Mouse (Mus musculus): ENCODE results near the gene Grcc10. TPM values are rescaled to one million over a fixed set of nuclear protein-coding genes. Genes with fewer than 3 reads are reported as not detected.

Grcc10 gene
- polyA plus RNA-seq, 1 experiment from 2014 or later = 523 TPM

- ATAC-seq (ENCODE audit: low FRiP score, low read depth) = peak; percentile 71
- under 1% methylated on average over 80 of the region's 100 CpGs for WGBS
- Histone ChIP-seq H3K9ac (replicated peaks) (peak within 1 kb of the TSS; percentile 97), H3K36me3 (no peaks in the 10 kb centered on the region), H3K9me3 (no peaks in the 10 kb centered on the region), H3K4me3 (peak within 1 kb of the TSS; percentile 91), H3K4me2 (replicated peaks) (peak within 1 kb of the TSS; percentile 64), H3K4me1 (peaks cover 49% of the 10 kb centered on the region), H3K27me3 (no peaks in the 10 kb centered on the region), H3K27ac (replicated peaks) (peak within 1 kb of the TSS; percentile 98)
Measured at GRCm38 (mm10) chr6:124755831-124756595, 14.8 kb upstream of the Grcc10 start, which contains the start of the genes Gm45234 and Atn1. Gene Gm45234, minus strand, starts transcription at chr6:124756021. Gene Atn1, minus strand, starts transcription at chr6:124756524.

GRCm38 (mm10) chr6:124755306-124755705, 14.1 kb upstream of the Grcc10 start:
- no peaks in the 10 kb centered on the region for H3K27me3 ChIP-seq
- no peak for ATAC-seq (ENCODE audit: low FRiP score, low read depth)
- H3K36me3 ChIP-seq = no peaks in the 10 kb centered on the region
- peak overlapping the region; percentile 98 for H3K27ac ChIP-seq (replicated peaks)
- peak overlapping the region; percentile 91 for H3K4me3 ChIP-seq
- no peaks in the 10 kb centered on the region for H3K9me3 ChIP-seq
- H3K4me2 ChIP-seq (replicated peaks) = peak overlapping the region; percentile 64
- H3K4me1 ChIP-seq = peaks cover 49% of the 10 kb centered on the region
- H3K9ac ChIP-seq (replicated peaks) = peak overlapping the region; percentile 97
- WGBS = 5% methylated on average over 3 of the region's 3 CpGs

GRCm38 (mm10) chr6:124753861-124754260, 12.7 kb upstream of the Grcc10 start:
- no peak for ATAC-seq (ENCODE audit: low FRiP score, low read depth)
- no peak overlapping the region for H3K4me2 ChIP-seq (replicated peaks)
- no peak overlapping the region for H3K27ac ChIP-seq (replicated peaks)
- H3K9me3 ChIP-seq = no peaks in the 10 kb centered on the region
- no peak overlapping the region for H3K9ac ChIP-seq (replicated peaks)
- peaks cover 11% of the 10 kb centered on the region for H3K36me3 ChIP-seq
- H3K4me3 ChIP-seq = no peak overlapping the region
- peaks cover 46% of the 10 kb centered on the region for H3K4me1 ChIP-seq
- 97% methylated on average over 2 of the region's 2 CpGs for WGBS
- H3K27me3 ChIP-seq = no peaks in the 10 kb centered on the region

- Histone ChIP-seq H3K4me3 (no peak overlapping the region), H3K36me3 (peaks cover 33% of the 10 kb centered on the region), H3K9me3 (no peaks in the 10 kb centered on the region), H3K4me2 (replicated peaks) (no peak overlapping the region), H3K4me1 (peaks cover 36% of the 10 kb centered on the region), H3K27ac (replicated peaks) (no peak overlapping the region), H3K27me3 (no peaks in the 10 kb centered on the region), H3K9ac (replicated peaks) (no peak overlapping the region)
- WGBS = 86% methylated on average over 8 of the region's 8 CpGs
- ATAC-seq (ENCODE audit: low FRiP score, low read depth) = no peak
Measured at GRCm38 (mm10) chr6:124750405-124750804, 9.2 kb upstream of the Grcc10 start.

GRCm38 (mm10) chr6:124746654-124747632, 5.8 kb upstream of the Grcc10 start:
- H3K4me2 ChIP-seq (replicated peaks) = peak overlapping the region; percentile 73
- ATAC-seq (ENCODE audit: low FRiP score, low read depth) = no peak
- peak overlapping the region; percentile 82; the same call in 1 of the 2 replicates for H3K27ac ChIP-seq (replicated peaks)
- WGBS = 89% methylated on average over 7 of the region's 7 CpGs
- peaks cover 23% of the 10 kb centered on the region for H3K4me1 ChIP-seq
- no peaks in the 10 kb centered on the region for H3K27me3 ChIP-seq
- peak overlapping the region; percentile 75 for H3K9ac ChIP-seq (replicated peaks)
- H3K36me3 ChIP-seq = peaks cover 59% of the 10 kb centered on the region
- H3K9me3 ChIP-seq = no peaks in the 10 kb centered on the region
- H3K4me3 ChIP-seq = no peak overlapping the region; the same call in 1 of the 2 replicates

GRCm38 (mm10) chr6:124746296-124746605, 5.1 kb upstream of the Grcc10 start:
- Histone ChIP-seq H3K9me3 (no peaks in the 10 kb centered on the region), H3K4me1 (peaks cover 28% of the 10 kb centered on the region), H3K27me3 (no peaks in the 10 kb centered on the region), H3K4me3 (peak overlapping the region; percentile 45), H3K9ac (replicated peaks) (peak overlapping the region; percentile 75), H3K4me2 (replicated peaks) (peak overlapping the region; percentile 73), H3K36me3 (peaks cover 59% of the 10 kb centered on the region), H3K27ac (replicated peaks) (peak overlapping the region; percentile 82)
- ATAC-seq (ENCODE audit: low FRiP score, low read depth) = peak; percentile 10; the same call in 1 of the 2 replicates
- WGBS = 14% methylated on average over 8 of the region's 8 CpGs

GRCm38 (mm10) chr6:124745490-124746295, 4.5 kb upstream of the Grcc10 start:
- H3K36me3 ChIP-seq = peaks cover 59% of the 10 kb centered on the region
- peak; percentile 80 for ATAC-seq (ENCODE audit: low FRiP score, low read depth)

DNA sequence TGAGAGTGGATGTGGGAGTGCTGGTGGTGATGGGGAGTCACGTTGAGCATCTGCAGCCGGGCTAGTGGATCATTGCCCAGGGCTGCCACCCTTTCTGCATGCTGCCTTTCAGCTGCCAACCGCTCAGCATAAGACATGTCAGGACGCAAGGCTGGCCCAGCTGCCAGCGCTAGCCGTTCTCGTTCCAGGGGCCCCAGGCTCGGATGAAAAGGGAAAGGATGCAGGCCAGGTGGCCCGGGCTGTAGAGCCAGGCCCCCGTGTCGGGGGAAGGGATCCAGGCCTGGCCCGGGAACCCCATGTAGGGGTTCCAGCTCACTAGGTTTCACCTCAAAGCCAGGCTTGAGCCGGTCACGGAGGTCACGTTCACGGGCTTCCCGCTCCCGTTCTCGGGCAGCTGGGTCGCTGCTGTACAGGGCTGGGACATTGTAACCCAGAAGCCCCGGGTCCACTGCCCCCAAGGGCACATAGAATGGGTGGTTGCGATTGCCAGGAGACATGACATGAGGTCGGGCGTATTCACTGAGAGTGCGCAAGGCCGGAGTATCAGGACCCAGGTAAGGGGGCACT, 3.7 kb upstream of the Grcc10 start:
- no peaks in the 10 kb centered on the region for H3K9me3 ChIP-seq
- H3K9ac ChIP-seq (replicated peaks) = peak overlapping the region; percentile 53
- peak overlapping the region; percentile 45 for H3K4me3 ChIP-seq
- peak overlapping the region; percentile 73 for H3K4me2 ChIP-seq (replicated peaks)
- peaks cover 58% of the 10 kb centered on the region for H3K36me3 ChIP-seq
- ATAC-seq (ENCODE audit: low FRiP score, low read depth) = no peak
- H3K4me1 ChIP-seq = peaks cover 33% of the 10 kb centered on the region
- 70% methylated on average over 26 of the region's 26 CpGs for WGBS
- no peaks in the 10 kb centered on the region for H3K27me3 ChIP-seq
- peak overlapping the region; percentile 82 for H3K27ac ChIP-seq (replicated peaks)

More at GRCm38 (mm10) chr6:124745490-124746295, 4.5 kb upstream of the Grcc10 start:
- Histone ChIP-seq H3K9me3 (no peaks in the 10 kb centered on the region), H3K9ac (replicated peaks) (peak overlapping the region; percentile 75), H3K27me3 (no peaks in the 10 kb centered on the region), H3K4me3 (peak overlapping the region; percentile 45), H3K4me2 (replicated peaks) (peak overlapping the region; percentile 73), H3K4me1 (peaks cover 28% of the 10 kb centered on the region), H3K27ac (replicated peaks) (peak overlapping the region; percentile 82)
- under 1% methylated on average over 85 of the region's 85 CpGs for WGBS

DNA sequence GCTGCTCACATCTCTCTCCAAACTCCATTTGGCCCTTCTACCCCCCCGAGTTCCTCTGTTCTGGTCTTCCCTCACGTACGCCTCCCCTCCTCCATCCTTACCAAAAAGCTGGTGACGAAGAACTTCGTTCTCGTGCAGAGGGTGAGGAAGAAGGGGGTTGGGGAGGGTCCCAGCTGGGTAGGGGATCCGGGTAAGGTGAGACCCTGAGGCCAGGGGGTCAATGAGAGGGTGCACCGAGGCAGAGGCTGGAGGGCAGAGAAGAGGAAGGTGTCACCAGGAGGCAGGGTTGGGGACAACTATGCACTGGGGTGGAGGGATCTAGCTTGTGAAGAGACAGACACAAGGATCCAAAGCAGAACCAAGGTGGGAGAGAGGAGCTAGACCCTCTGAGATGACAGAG, 2.5 kb upstream of the Grcc10 start:
- 90% methylated on average over 8 of the region's 8 CpGs for WGBS

DNA sequence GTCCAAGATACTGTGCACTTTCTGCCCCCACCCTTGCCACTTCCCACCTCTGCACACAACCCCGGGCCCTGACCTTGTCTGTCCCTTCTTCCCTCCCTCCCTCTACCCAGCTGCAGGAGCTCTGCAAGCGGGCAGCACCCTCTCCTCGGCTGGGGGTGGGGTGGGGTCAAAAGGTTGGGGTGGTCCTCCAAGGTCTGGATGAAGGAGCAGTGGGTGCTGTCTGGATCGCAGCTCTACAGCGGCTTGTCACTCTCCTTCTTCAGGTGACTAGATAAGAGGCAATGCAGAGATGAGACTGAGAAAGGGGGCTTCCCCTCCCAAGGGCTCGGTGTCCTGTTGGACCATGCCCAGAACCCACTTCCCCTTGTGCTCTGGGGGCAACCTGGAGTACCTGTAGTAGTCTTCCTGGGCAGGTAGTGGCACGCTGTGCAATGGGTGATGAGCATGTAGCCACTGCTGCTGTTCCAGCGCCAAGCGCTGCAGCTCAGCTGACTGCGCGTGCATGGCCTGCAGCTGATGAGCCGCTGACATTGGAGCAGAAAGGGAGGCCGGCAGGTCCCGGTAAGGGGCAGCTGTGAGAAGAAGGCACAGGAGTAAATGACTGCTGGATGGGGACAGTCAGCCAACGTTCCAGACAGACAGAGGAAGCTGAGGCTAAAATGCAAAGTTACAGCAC, 1.8 kb upstream of the Grcc10 start:
- H3K4me3 ChIP-seq = no peak overlapping the region
- 95% methylated on average over 14 of the region's 15 CpGs for WGBS
- H3K27me3 ChIP-seq = no peaks in the 10 kb centered on the region
- H3K9me3 ChIP-seq = no peaks in the 10 kb centered on the region
- H3K4me2 ChIP-seq (replicated peaks) = no peak overlapping the region
- ATAC-seq (ENCODE audit: low FRiP score, low read depth) = no peak
- peaks cover 40% of the 10 kb centered on the region for H3K36me3 ChIP-seq
- no peak overlapping the region for H3K9ac ChIP-seq (replicated peaks)
- no peak overlapping the region for H3K27ac ChIP-seq (replicated peaks)
- peaks cover 50% of the 10 kb centered on the region for H3K4me1 ChIP-seq

More for the DNA sequence above, 2.5 kb upstream of the Grcc10 start:
- Histone ChIP-seq H3K4me1 (peaks cover 45% of the 10 kb centered on the region), H3K36me3 (peaks cover 46% of the 10 kb centered on the region), H3K27me3 (no peaks in the 10 kb centered on the region), H3K9me3 (no peaks in the 10 kb centered on the region), H3K4me2 (replicated peaks) (no peak overlapping the region), H3K9ac (replicated peaks) (0 out of 2 replicates have a peak overlapping the region, but pooled peaks have one; percentile 17), H3K4me3 (no peak overlapping the region), H3K27ac (replicated peaks) (no peak overlapping the region)
- ATAC-seq (ENCODE audit: low FRiP score, low read depth) = no peak

All from midbrain, embryonic 12.5 days (tissue).